Mouse (Mus musculus): ENCODE results near the gene Tiam2. TPM values are rescaled to one million over a fixed set of nuclear protein-coding genes. Genes with fewer than 3 reads are reported as not detected.
"Not testable (repeated sequence)": the region's sequence is repeated elsewhere in the genome, so short reads cannot be mapped to it uniquely, and the experiment has no call there.

The Tiam2 gene
- polyA plus RNA-seq, 1 experiment, result 1.3 TPM

DNA sequence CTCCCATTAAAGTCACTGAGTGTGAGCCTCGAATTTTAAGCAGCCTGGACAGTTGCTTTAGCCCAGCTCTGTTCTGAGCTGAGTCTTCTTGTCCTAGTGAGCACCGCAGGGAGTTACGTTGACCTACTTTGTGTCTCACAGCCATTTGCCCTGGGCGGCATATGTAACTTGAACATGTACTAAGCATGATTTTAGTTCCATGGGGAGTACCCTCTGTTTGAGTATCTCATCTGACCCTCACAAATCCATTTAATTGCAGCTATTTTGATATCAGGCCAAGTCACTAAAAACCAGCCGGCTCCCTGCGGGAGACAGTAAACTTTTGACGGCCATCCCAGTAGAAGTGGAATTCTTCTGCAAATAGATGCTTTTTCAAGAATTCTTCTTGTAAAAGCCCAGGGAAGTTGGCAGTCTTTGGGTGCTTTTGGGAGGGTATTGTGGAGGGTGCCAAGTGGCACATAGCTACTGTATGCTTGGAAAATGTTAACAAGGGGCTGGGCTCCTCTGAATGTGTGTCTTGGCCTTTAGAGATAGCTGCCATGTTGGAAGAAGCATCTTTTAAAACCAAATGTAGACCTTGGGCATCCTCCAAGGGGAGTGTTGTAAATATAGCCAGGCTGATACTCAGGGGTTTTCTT is 10.6 kb downstream of the Tiam2 start:
- Histone ChIP-seq H3K4me3 (replicated peaks; ENCODE audit: extremely low read depth, low read depth, low read length) (no peak overlapping the region), H3K4me1 (ENCODE audit: control insufficient read depth, insufficient read depth, low read length) (no peaks in the 10 kb centered on the region)
- WGBS, result 72% methylated on average over 7 of the region's 7 CpGs
- DNase-seq, result no peak
- TF ChIP-seq POLR2A (IDR thresholded peaks at IDR 0.05; ENCODE audit: borderline replicate concordance, extremely low read depth, low read depth, low read length) (no peak), CTCF (IDR thresholded peaks at IDR 0.05; ENCODE audit: insufficient read depth, low read length) (no peak)

DNA sequence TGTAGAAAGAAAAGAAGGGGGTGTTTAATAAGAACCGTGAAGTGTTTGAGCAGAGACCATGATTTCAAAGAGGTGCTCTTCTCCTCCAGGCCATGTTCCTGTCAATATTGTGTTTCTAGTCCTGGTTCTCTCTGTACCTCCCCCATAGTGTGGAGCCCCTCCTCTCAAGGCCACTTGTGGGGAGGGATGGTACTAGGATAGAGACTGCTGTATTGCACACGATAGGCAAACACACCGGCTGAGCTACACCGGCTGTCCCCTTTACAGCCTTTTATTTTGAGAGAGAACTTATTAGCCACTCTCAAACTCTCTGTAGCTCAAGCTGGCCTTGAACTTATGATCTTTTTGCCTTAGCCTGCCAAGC is 11.1 kb downstream of the Tiam2 start:
- no peak for TF ChIP-seq CTCF (IDR thresholded peaks at IDR 0.05; ENCODE audit: insufficient read depth, low read length)
- TF ChIP-seq POLR2A (IDR thresholded peaks at IDR 0.05; ENCODE audit: borderline replicate concordance, extremely low read depth, low read depth, low read length), result no peak
- DNase-seq, result no peak
- Histone ChIP-seq H3K4me3 (replicated peaks; ENCODE audit: extremely low read depth, low read depth, low read length) (no peak overlapping the region), H3K4me1 (ENCODE audit: control insufficient read depth, insufficient read depth, low read length) (no peaks in the 10 kb centered on the region)
- 67% methylated on average over 4 of the region's 4 CpGs for WGBS

GRCm38 (mm10) chr17:3338821-3339220 is 12.4 kb downstream of the Tiam2 start:
- H3K4me3 ChIP-seq (replicated peaks; ENCODE audit: extremely low read depth, low read depth, low read length), result no peak overlapping the region
- TF ChIP-seq CTCF (IDR thresholded peaks at IDR 0.05; ENCODE audit: insufficient read depth, low read length), result no peak
- no peak for TF ChIP-seq POLR2A (IDR thresholded peaks at IDR 0.05; ENCODE audit: borderline replicate concordance, extremely low read depth, low read depth, low read length)
- 61% methylated on average over 7 of the region's 7 CpGs for WGBS
- no peaks in the 10 kb centered on the region for H3K4me1 ChIP-seq (ENCODE audit: control insufficient read depth, insufficient read depth, low read length)
- DNase-seq, result no peak

DNA sequence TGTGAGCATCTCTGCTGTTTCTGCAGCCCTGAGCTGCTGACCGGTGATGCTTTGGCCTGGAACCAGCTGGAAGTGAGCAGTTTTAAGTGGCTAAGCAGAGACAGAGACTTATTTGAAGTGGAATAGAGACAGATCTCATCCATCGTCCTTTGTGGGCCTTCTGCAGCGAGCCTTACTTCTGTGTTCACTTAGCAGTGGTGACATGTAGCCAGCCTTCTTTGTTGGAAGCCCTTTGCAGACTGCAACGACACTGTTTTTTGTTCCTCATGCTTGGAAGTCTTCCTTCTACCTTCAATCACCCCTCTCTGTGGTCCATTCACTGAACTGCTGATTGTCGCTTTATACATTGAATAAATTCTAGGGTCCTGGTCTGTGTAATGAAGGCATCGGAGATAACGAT is 18.5 kb downstream of the Tiam2 start:
- H3K4me3 ChIP-seq (replicated peaks; ENCODE audit: extremely low read depth, low read depth, low read length), result no peak overlapping the region
- no peaks in the 10 kb centered on the region for H3K4me1 ChIP-seq (ENCODE audit: control insufficient read depth, insufficient read depth, low read length)
- 82% methylated on average over 7 of the region's 7 CpGs for WGBS
- no peak for DNase-seq
- TF ChIP-seq POLR2A (IDR thresholded peaks at IDR 0.05; ENCODE audit: borderline replicate concordance, extremely low read depth, low read depth, low read length), result no peak
- TF ChIP-seq CTCF (IDR thresholded peaks at IDR 0.05; ENCODE audit: insufficient read depth, low read length), result no peak

DNA sequence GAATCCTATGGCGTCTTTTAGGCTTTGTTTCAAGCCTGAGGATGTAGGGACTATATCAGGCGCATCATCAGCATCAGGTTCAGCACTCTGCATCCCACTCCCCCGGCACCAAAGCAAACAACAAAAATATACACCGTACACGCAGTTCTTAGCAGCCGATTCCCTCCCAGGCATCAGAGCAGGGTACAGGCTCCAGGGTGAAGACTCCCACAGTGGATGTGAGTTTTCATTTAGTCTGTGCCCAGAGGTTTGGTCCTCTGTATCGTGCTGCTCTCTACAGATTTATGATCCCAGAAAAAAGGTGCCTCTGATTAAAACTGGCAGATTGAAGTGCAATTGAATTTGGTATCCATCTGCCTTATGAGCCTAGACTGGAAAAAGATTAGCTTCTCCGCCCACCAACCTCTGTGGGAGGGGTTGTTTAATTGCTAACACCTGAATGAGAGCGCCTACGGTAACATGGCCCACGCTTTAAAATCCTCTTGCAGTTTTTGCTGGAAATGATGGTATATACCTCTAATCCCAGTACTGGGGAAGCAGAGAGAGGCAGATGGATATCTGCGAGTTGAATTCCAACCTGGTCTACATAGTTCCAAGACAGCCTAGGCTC is 19.0 kb downstream of the Tiam2 start:
- TF ChIP-seq POLR2A (IDR thresholded peaks at IDR 0.05; ENCODE audit: borderline replicate concordance, extremely low read depth, low read depth, low read length) (no peak), CTCF (IDR thresholded peaks at IDR 0.05; ENCODE audit: insufficient read depth, low read length) (no peak)
- no peak for DNase-seq
- Histone ChIP-seq H3K4me1 (ENCODE audit: control insufficient read depth, insufficient read depth, low read length) (no peaks in the 10 kb centered on the region), H3K4me3 (replicated peaks; ENCODE audit: extremely low read depth, low read depth, low read length) (no peak overlapping the region)
- WGBS, result 78% methylated on average over 12 of the region's 12 CpGs

DNA sequence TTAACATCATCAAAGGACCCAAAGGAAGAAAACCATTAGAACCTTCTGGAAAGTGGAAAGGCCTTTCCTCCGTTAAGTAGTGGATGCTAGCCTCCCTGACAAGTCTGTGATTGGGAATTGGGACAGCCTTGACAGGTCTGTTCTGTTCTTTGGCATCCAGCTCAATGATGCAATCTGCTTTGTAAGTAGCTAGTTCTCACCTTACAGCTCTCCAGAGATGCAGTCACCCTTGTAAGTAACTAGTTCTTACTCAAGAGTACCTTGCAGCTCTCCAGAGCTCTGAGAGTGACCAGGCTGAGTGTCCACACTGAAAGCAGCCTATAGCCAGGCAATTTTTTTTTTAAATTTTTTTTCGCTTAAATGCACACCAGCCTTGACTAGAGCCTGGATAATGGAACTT is 21.4 kb downstream of the Tiam2 start:
- WGBS, result 76% methylated on average over 2 of the region's 2 CpGs
- no peak for DNase-seq
- TF ChIP-seq CTCF (IDR thresholded peaks at IDR 0.05; ENCODE audit: insufficient read depth, low read length) (no peak), POLR2A (IDR thresholded peaks at IDR 0.05; ENCODE audit: borderline replicate concordance, extremely low read depth, low read depth, low read length) (no peak)
- no peaks in the 10 kb centered on the region for H3K4me1 ChIP-seq (ENCODE audit: control insufficient read depth, insufficient read depth, low read length)
- H3K4me3 ChIP-seq (replicated peaks; ENCODE audit: extremely low read depth, low read depth, low read length), result no peak overlapping the region

GRCm38 (mm10) chr17:3349331-3349730 is 23.0 kb downstream of the Tiam2 start:
- H3K4me1 ChIP-seq (ENCODE audit: control insufficient read depth, insufficient read depth, low read length), result no peaks in the 10 kb centered on the region
- WGBS, result 78% methylated on average over 5 of the region's 5 CpGs
- H3K4me3 ChIP-seq (replicated peaks; ENCODE audit: extremely low read depth, low read depth, low read length), result no peak overlapping the region
- TF ChIP-seq CTCF (IDR thresholded peaks at IDR 0.05; ENCODE audit: insufficient read depth, low read length) (no peak), POLR2A (IDR thresholded peaks at IDR 0.05; ENCODE audit: borderline replicate concordance, extremely low read depth, low read depth, low read length) (no peak)
- no peak for DNase-seq

DNA sequence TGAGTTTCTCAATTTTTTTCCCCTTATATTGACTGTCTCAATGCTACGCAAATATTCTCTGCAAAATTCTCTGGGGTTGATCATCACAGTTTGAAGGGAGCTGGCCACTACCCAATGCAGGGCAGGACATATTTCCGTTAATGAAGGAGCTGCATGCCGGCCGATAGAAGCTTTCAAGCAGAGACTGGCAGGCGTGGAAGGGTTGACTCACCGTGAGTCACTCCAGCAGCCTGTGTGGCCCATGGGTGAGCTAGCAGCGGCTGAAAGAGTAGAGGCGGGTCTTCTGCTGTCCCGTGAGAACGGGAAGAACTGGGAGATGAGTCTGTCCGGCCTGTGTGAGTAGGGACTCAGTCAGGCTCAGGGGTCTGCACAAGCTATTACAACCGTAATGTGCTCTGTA is 23.6 kb downstream of the Tiam2 start:
- TF ChIP-seq POLR2A (IDR thresholded peaks at IDR 0.05; ENCODE audit: borderline replicate concordance, extremely low read depth, low read depth, low read length), result no peak
- TF ChIP-seq CTCF (IDR thresholded peaks at IDR 0.05; ENCODE audit: insufficient read depth, low read length), result no peak
- H3K4me3 ChIP-seq (replicated peaks; ENCODE audit: extremely low read depth, low read depth, low read length), result no peak overlapping the region
- H3K4me1 ChIP-seq (ENCODE audit: control insufficient read depth, insufficient read depth, low read length), result no peaks in the 10 kb centered on the region
- 61% methylated on average over 12 of the region's 12 CpGs for WGBS
- no peak for DNase-seq

DNA sequence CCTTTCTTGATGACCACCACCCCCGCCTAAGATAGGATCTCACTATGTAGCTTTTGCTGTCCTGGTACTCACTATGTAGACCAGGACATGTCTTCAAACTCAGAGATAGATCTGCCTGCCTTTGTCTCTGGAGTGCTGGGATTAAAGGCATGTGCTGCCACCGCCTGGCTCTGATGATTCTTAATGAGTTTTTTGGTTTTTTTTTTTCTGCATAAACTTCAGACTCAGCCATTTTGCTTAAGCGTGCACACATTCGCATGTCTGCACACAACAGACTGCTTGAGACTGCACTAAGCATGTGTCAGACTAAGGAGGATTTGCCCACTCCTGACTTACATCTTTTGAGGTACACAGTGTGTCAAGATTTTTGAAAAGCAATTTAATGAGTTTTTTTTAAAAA is 24.0 kb downstream of the Tiam2 start:
- TF ChIP-seq CTCF (IDR thresholded peaks at IDR 0.05; ENCODE audit: insufficient read depth, low read length) (no peak), POLR2A (IDR thresholded peaks at IDR 0.05; ENCODE audit: borderline replicate concordance, extremely low read depth, low read depth, low read length) (no peak)
- 80% methylated on average over 4 of the region's 4 CpGs for WGBS
- H3K4me1 ChIP-seq (ENCODE audit: control insufficient read depth, insufficient read depth, low read length), result no peaks in the 10 kb centered on the region
- no peak overlapping the region for H3K4me3 ChIP-seq (replicated peaks; ENCODE audit: extremely low read depth, low read depth, low read length)
- DNase-seq, result no peak

DNA sequence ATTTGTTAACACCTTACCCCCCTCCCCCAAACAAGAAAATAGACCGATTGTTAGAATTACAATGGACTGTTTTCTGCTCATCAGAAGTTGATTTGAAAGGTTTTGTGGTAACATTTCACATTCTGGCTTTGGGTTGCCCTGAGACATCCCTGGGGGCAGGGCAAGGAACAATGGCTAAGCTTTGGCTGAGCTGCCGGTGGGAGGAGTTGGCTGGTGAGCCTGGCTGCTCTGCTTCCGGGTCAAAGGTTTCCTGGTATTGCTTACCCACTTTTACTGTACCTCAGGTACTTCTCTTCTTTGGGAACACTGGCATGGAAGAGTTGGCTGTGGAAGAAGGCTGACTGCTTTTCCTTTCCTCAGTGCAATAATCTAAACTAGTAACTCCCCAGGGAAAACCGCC is 25.3 kb downstream of the Tiam2 start:
- no peak for DNase-seq
- Histone ChIP-seq H3K4me3 (replicated peaks; ENCODE audit: extremely low read depth, low read depth, low read length) (no peak overlapping the region), H3K4me1 (ENCODE audit: control insufficient read depth, insufficient read depth, low read length) (no peaks in the 10 kb centered on the region)
- no peak for TF ChIP-seq POLR2A (IDR thresholded peaks at IDR 0.05; ENCODE audit: borderline replicate concordance, extremely low read depth, low read depth, low read length)
- TF ChIP-seq CTCF (IDR thresholded peaks at IDR 0.05; ENCODE audit: insufficient read depth, low read length), result no peak
- 63% methylated on average over 4 of the region's 4 CpGs for WGBS

- not testable (repeated sequence) for H3K4me1 ChIP-seq (ENCODE audit: control insufficient read depth, insufficient read depth, low read length); DNase-seq; H3K4me3 ChIP-seq (replicated peaks; ENCODE audit: extremely low read depth, low read depth, low read length)
- 98% methylated on average over 10 of the region's 10 CpGs for WGBS
Measured at GRCm38 (mm10) chr17:3353141-3353540, 26.8 kb downstream of the Tiam2 start.
